Mouse (Mus musculus) testis, postnatal 10 days (tissue): Measurements from ENCODE around the gene Nhlrc2.

Experiments used
- DNase-seq: peaks from one replicate; pipeline ENCODE4 v3.0.0; 2021; ENCODE audit warnings: low spot score

Gene Nhlrc2

GRCm38 (mm10) chr19:56565358-56565757, 17.3 kb downstream of the Nhlrc2 start:
- no peak for DNase-seq

DNA sequence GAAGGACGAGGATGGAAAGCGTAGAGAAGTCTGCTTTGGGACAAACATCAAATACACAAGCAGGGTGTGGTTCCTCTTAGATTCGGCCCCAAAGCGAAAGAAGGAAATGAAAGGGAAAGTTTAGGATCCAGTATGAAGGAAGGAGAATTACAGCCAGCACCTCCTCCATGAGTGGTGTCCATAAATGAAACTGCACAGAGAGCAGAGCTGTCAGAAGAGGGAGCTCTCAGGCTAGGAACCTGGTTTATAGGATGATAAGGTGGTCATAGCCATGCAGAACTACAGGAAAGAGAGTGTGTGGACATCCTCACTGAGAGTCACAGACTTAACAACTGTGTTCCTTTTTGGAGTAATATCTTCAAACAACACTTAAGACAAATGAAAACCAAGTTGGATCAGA, 18.0 kb downstream of the Nhlrc2 start:
- no peak for DNase-seq

DNA sequence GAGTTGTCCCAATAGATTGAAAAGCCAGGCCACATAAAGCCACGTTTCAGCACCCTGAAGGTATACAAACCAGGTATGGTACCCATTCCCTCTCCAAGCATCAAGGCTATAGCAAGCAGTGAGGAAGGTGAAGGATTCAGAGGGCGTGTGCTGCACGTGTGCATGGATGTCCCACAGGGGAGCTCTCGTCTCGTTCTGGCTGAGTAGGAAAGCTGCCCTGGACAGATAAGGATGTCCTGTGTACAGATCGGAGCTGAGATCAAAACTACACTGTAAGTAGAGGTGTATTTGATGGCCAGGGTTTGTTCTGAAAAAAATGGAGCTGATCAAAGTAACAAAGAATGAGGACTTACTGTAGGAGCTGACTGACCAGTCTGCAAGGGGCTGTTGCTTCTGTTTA, 18.9 kb downstream of the Nhlrc2 start:
- no peak for DNase-seq

- DNase-seq, result no peak
Measured at GRCm38 (mm10) chr19:56570781-56571180, 22.7 kb downstream of the Nhlrc2 start.

DNA sequence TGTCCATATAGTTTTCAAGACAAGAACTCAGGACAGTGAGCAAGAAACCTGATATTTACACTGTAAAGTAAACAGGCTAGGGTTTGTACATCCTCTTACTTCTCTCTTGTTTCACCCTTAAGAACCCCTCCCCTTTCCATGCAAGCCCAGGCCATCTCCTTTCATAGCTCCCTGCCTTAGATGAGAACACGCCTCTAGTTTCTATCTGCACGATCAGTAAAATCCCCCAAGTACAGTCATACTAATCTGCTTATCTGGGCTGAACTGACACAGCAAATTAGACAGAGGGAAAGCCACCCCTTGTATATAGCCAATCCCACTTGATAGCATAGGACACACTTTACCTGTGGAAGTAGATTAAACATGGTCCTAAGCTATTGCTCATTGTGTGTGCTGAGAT, 23.2 kb downstream of the Nhlrc2 start:
- DNase-seq, result no peak

DNA sequence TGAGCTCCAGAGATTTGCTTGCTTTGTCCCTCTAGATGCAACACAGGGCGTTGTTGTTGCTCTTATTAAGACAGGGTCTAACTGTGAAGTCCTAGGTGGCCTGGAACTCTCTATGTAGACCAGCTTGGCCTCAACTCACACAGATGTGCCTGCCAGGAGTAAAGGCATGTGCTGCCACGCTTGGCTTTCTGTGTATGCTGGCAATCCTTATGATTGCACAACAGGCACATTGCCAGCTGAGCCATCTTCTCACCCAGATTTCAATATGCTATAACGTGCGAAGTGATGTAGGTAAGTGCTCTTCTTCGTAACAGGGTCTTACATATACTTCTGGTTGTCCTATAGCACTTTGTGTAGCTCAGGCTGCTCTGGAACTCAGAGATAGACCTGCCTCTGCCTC, 23.9 kb downstream of the Nhlrc2 start:
- no peak for DNase-seq

GRCm38 (mm10) chr19:56573184-56573583, 25.1 kb downstream of the Nhlrc2 start:
- no peak for DNase-seq

DNA sequence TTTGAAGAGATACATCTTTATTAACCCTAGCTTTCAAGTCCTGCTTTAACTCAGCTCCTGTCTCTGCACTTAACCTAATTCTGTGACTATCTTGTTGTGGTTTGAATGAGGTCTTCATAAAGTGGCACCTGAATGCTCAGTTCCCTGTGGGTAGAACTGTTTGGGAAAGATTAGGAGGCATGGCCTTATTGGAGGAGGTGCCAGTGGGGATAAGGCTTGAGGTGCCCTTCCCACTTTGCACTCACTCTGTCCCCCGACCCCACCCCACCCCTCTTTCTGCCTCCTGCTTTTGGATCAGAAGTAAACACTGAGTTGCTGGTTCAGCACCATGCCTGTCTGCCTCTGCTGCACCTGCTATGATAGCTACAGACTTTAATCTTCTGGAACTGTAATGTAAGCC, 29.7 kb downstream of the Nhlrc2 start:
- no peak for DNase-seq

GRCm38 (mm10) chr19:56581981-56582380, 33.9 kb downstream of the Nhlrc2 start:
- no peak for DNase-seq

DNA sequence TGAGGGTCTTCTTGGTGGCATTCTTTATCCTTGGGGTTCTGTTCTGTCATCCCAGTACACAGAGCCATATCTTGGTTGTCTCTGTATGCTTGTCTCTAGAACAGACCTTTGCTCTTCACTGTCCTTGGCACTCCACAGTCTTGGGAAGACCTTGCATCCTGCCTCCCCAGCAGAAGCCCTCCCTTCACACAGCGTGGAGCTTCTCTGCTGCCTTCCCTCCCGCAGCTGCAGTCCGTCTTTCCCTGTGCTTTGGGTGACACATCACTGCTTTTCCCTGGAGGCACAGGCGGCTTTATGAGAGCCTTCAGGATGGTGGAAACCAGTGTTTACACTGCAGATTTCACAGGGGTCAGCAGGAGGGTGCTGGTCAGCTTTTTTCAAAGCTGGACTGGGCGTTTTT, 35.7 kb downstream of the Nhlrc2 start:
- no peak for DNase-seq

- DNase-seq, result no peak
Measured at GRCm38 (mm10) chr19:56584288-56584687, 36.2 kb downstream of the Nhlrc2 start.

DNA sequence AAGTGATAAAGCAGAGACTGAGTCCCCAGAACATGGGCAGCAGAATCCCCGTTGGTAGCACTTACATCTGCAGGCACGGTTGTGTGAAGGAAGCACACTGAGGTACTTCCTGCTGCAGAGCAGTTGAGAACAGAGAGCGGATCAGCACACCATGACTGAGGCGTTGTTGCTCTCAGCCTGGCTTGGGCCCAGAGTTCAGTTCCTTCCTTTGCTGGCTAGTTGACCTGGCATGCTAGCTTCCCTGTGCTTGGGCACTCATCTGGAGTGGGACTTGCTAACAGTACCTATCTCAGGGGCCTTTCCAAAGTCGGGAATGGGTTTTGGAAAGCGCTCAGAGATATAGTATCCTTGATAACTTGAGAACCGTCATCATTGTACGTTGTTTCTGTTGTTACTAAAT, 38.3 kb downstream of the Nhlrc2 start:
- no peak for DNase-seq

DNA sequence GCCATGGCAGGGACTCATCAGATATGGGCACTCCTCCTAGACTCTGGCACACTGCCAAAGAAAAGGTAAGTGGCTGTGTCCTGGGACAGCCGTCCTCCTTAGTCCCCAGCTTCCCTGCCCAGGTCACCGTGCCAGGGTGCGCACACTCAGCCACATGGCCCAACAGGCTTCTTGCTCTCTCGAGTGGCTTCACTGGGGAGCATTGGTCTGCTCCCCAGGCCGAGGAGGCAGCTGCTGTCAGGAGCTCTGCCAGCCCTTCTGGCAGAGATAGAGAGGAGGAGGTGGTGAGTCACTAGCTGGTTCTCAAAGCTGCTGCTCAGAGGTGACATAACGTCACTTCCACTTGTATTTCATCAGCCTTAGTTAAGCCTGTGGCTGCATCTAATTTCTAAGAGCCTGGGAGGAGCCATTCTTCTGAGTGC, 40.2 kb downstream of the Nhlrc2 start:
- DNase-seq, result no peak

GRCm38 (mm10) chr19:56589008-56589407, 40.9 kb downstream of the Nhlrc2 start:
- no peak for DNase-seq

GRCm38 (mm10) chr19:56589455-56589854, 41.4 kb downstream of the Nhlrc2 start:
- DNase-seq, result no peak

GRCm38 (mm10) chr19:56590250-56590649, 42.2 kb downstream of the Nhlrc2 start:
- no peak for DNase-seq

GRCm38 (mm10) chr19:56592472-56592871, 44.4 kb downstream of the Nhlrc2 start:
- no peak for DNase-seq

DNA sequence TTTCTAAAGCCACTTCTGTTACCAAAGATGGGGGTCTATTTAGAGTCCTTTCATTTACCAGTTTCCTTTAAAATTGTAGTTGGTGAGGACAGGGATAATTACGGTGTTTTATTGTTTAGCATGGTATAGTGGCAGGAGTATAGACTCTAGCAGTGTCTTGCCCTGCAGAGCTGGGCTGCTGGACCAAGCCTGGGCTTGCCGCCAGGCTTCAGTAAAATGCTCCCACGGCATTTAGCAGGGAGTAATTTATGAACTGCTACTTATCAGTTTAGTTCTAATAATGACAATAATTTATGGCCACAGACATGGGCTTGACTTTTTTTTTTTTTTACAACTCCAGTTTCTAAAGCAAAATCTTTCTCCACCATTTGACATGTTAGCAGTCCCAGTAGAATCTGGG, 51.9 kb downstream of the Nhlrc2 start:
- DNase-seq, result no peak

GRCm38 (mm10) chr19:56600797-56601196, 52.7 kb downstream of the Nhlrc2 start:
- DNase-seq, result no peak

DNA sequence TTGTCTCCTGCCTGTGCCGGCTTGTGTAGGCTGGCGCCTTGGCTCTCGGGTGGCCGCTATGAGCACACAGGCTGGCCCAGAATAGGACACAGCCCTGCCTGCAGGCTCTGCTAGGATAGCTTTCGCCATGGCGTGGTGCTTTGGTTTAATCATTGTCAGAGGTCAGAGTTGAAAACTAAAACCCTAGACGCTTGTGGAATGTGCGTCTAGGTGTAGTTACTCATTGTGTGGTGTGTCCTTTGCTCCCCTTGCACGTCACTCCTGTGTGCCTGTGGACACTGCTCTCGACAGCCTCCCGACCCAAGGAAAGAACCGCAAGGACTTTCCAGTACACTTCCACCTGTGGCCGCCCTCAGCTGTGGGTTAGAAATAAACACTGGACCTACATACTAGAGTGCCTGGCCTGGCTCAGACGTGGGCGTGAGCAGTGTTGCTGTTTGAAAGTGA, 53.9 kb downstream of the Nhlrc2 start:
- no peak for DNase-seq

DNA sequence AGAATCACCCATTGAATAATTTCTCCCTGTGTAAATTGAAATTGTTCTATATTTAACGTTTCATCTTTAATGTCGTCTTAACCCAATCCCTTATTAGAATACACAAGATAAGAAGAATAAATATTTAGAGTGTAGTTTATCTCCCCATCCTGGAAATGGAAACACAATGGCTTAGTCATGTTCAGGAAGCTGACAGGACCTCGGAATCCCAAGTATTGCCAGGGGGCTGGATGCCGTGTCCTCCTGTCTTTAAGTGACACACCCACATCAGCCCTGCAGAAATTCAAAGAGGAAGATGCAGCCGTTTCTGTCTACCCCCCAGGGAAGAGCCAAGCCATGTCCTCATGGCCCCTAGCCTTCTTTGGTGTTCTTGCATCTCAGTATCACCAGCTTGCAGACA, 60.9 kb downstream of the Nhlrc2 start:
- DNase-seq, result no peak

DNA sequence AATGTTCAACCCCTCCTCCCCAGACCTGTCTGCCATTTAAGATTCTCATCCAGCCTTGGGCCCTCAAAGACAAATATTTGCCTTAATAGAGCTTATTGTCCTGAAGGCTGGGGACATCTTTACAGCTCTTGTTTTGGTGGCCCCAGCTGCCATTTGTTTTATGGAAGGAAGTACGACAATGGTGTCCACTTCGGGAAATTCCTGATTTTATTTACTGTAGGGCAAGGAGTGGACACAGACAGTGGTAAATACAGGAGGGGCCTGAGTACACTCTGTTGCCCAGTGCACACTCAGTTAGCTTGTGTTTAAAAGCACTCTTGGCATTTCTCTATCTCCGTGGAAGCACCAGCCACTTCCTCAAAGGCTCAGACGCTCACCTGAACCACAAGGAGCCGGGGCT, 66.1 kb downstream of the Nhlrc2 start:
- no peak for DNase-seq

DNA sequence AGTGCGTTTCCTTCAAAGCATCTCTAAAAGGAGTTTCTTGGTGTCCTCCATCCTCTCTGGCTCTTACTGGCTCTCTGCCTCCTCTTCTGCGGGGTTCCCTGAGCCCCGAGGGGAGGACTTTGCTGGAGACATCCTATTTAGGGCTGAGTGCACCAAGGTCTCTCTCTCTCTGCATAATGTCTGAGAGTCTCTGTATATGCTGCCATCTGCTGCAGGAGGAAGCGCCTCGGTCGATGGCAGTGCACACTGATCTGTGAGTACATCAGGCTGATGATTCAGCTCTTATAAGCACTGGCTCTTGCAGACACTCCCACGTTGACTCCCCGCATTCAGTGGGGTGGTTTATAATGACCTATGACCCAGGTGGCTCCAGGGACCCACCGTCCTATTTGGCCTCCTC, 70.8 kb downstream of the Nhlrc2 start:
- no peak for DNase-seq

GRCm38 (mm10) chr19:56619546-56619945, 71.5 kb downstream of the Nhlrc2 start:
- peak; percentile 59 for DNase-seq

- DNase-seq, result no peak
Measured at GRCm38 (mm10) chr19:56621876-56622275, 73.8 kb downstream of the Nhlrc2 start.
